Mouse (Mus musculus): ENCODE results near the gene Tpp2.

GRCm38 (mm10) chr1:44032948-44033347 lies 99.5 kb downstream of the Tpp2 start:
- TF ChIP-seq POLR2A (IDR thresholded peaks at IDR 0.05; ENCODE audit: low read depth, low read length) (no peak), CTCF (IDR thresholded peaks at IDR 0.05; ENCODE audit: borderline replicate concordance, insufficient read depth, low read length) (no peak)

Measured in embryonic fibroblast, embryonic 13.5 days (primary cell).